Mouse (Mus musculus): ENCODE measurements around the gene Ptpn1.

Gene Ptpn1

GRCm38 (mm10) chr2:168005616-168006015, 73.8 kb downstream of the Ptpn1 start:
- peak; percentile 97 for DNase-seq (ENCODE audit: low read depth, low spot score)

- DNase-seq (ENCODE audit: low read depth, low spot score): no peak
These were observed 74.6 kb downstream of the Ptpn1 start for GRCm38 (mm10) chr2:168006489-168006888.

GRCm38 (mm10) chr2:168008132-168008531, 76.3 kb downstream of the Ptpn1 start:
- no peak for DNase-seq (ENCODE audit: low read depth, low spot score)

- DNase-seq (ENCODE audit: low read depth, low spot score): peak; percentile 86
These were observed 78.2 kb downstream of the Ptpn1 start, which contains the start of gene Ripor3 for GRCm38 (mm10) chr2:168009936-168010668. Ripor3 (minus strand) TSS chr2:168010618.

- no peak for DNase-seq (ENCODE audit: low read depth, low spot score)
These were observed 79.0 kb downstream of the Ptpn1 start for GRCm38 (mm10) chr2:168010893-168011292.

- peak; percentile 79 for DNase-seq (ENCODE audit: low read depth, low spot score)
These were observed 85.1 kb downstream of the Ptpn1 start for GRCm38 (mm10) chr2:168016951-168017391.

- DNase-seq (ENCODE audit: low read depth, low spot score): no peak
These were observed 87.4 kb downstream of the Ptpn1 start for GRCm38 (mm10) chr2:168019201-168019715.

GRCm38 (mm10) chr2:168023763-168024402, 92.0 kb downstream of the Ptpn1 start:
- no peak for DNase-seq (ENCODE audit: low read depth, low spot score)

- DNase-seq (ENCODE audit: low read depth, low spot score): no peak
These were observed 93.3 kb downstream of the Ptpn1 start for GRCm38 (mm10) chr2:168025174-168025573.

- DNase-seq (ENCODE audit: low read depth, low spot score): no peak
These were observed 94.0 kb downstream of the Ptpn1 start for GRCm38 (mm10) chr2:168025882-168026281.

- no peak for DNase-seq (ENCODE audit: low read depth, low spot score)
These were observed 94.6 kb downstream of the Ptpn1 start for GRCm38 (mm10) chr2:168026467-168026866.

GRCm38 (mm10) chr2:168028376-168028775, 96.5 kb downstream of the Ptpn1 start:
- DNase-seq (ENCODE audit: low read depth, low spot score): no peak

Measured in 3T3-L1 (cell line).